Mouse (Mus musculus): Measurements from ENCODE around the gene Mfn1. TPM values are rescaled to one million over a fixed set of nuclear protein-coding genes. Genes with fewer than 3 reads are reported as not detected.

Mfn1 gene
- total RNA-seq (2012; rRNA removed): 16.6 and 18.1 TPM in 2 replicates
- total RNA-seq (2014; rRNA removed): 25.6 and 37.0 TPM in 2 replicates
- polyA plus RNA-seq (2012; ENCODE audit: insufficient read length, low read depth): 27.4 and 43.8 TPM in 2 replicates

DNA sequence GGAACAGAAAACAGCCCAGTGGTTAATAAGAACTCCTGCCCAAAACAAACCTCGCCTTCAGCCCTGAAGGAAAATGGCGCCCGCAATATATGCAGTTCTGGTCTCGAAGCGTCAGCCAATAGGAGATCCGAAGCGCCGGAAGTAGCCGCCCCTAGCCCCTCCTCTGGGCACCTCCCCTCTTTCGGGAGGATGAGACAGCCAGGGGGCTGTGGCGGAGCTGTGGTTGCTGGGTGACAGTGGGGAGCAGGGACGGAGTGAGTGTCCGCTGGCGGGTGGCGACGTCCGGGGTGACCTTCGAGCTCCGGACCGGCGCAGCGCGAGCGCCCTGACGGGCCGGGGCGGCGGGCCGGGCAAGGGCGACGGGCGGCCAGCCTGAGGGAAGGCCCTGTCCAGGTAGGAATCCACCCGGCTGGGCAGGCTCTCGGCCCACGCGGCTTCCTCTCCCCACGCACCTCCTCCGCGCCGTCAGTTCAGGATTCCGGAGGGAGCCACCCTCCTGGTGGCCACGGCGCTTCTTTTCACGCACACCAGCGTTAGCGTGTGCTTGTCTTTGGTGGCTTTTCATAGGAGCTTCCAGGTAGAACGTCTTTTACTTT, at the start of gene Mfn1:
Mfn1 (plus strand) TSS at position 163 of the 596 bp plus-strand sequence.
- in situ Hi-C loops (cut with MboI; ENCODE audit: low pct_ligation_motif_present, low pct_unique_long_range_greater_than_20kb, low sequenced_read_pairs) (loop anchor here (10.0 kb wide), 1 partner anchor 175 kb away; the partner anchor contains the start of gene Actl6a), dilution Hi-C loops (cut with MboI; ENCODE audit: extremely low pct_ligation_motif_present, extremely low pct_unique_long_range_greater_than_20kb, low sequenced_read_pairs) (no loop called here)
- peak; percentile 96 for DNase-seq (ENCODE audit: extremely low read depth)
- Histone ChIP-seq H3K4me2 (ENCODE audit: insufficient read depth, low read depth, poor library complexity, severe bottlenecking) (peak within 1 kb of the TSS; percentile 85), H3K79me2 (replicated peaks; ENCODE audit: control insufficient read depth, extremely low read depth, insufficient read depth, poor library complexity, severe bottlenecking) (no peaks in the 10 kb centered on the region), H3K27me3 (replicated peaks) (no peaks in the 10 kb centered on the region), H3K9me3 (replicated peaks; ENCODE audit: low read length) (peaks cover 10% of the 10 kb centered on the region), H3K9ac (ENCODE audit: insufficient read depth, low read depth) (peak within 1 kb of the TSS; percentile 42), H3K4me1 (ENCODE audit: control insufficient read depth in 1 of 2, insufficient read depth in 2 of 2) (peaks cover 2 to 6% of the 10 kb centered on the region in 2 experiments; a peak in 3 of 4 replicates), H3K27ac (ENCODE audit: insufficient read depth, low read depth) (no peak within 1 kb of the TSS), H3K4me3 (replicated peaks in 1 of 3; ENCODE audit: low read depth in 2 of 3, low read length in 2 of 3, poor library complexity in 1 of 3) (peak within 1 kb of the TSS; percentile 70 to 90 (median 87)), H3K36me3 (replicated peaks in 1 of 2; ENCODE audit: control insufficient read depth in 1 of 2, insufficient read depth in 1 of 2, low read length in 1 of 2) (peaks cover 6 to 26% of the 10 kb centered on the region in 2 experiments)
- peak; percentile 91 for TF ChIP-seq TBP (conservative IDR thresholded peaks at IDR 0.05; ENCODE audit: low read depth, low read length)
- peak; percentile 75; the same call in 1 of the 2 replicates for TF ChIP-seq SIN3A (IDR thresholded peaks at IDR 0.05; ENCODE audit: low read length)
- TF ChIP-seq TCF12 (IDR thresholded peaks at IDR 0.05; ENCODE audit: low read depth, low read length): peak; percentile 52; the same call in 1 of the 2 replicates
- TF ChIP-seq CHD2 (IDR thresholded peaks at IDR 0.05; ENCODE audit: low read length): no peak; the same call in none of the 2 replicates
- TF ChIP-seq NRF1 (IDR thresholded peaks at IDR 0.05; ENCODE audit: low read depth, low read length): peak; percentile 48
- TF ChIP-seq POLR2A (IDR thresholded peaks at IDR 0.05; ENCODE audit: low read depth, low read length): peak; percentile 76
- peak; percentile 21; the same call in 1 of the 2 replicates for TF ChIP-seq MEF2A (IDR thresholded peaks at IDR 0.05; ENCODE audit: borderline replicate concordance, low read depth, low read length)
- TF ChIP-seq MAZ (IDR thresholded peaks at IDR 0.05; ENCODE audit: low read depth, low read length): peak; percentile 69; the same call in 1 of the 2 replicates
- TF ChIP-seq NELFE (IDR thresholded peaks at IDR 0.05; ENCODE audit: low read depth, low read length): peak; percentile 56
- no peak for TF ChIP-seq ZMIZ1 (IDR thresholded peaks at IDR 0.05; ENCODE audit: low read depth, low read length)
- peak; percentile 90 for TF ChIP-seq HCFC1 (IDR thresholded peaks at IDR 0.05; ENCODE audit: low read depth, low read length)
- peak; percentile 34; the same call in 1 of the 2 replicates for TF ChIP-seq E2F4 (IDR thresholded peaks at IDR 0.05; ENCODE audit: insufficient replicate concordance, low read depth, low read length)
- TF ChIP-seq MAX (IDR thresholded peaks at IDR 0.05; ENCODE audit: low read length): no peak
- peak; percentile 69 for TF ChIP-seq MXI1 (IDR thresholded peaks at IDR 0.05; ENCODE audit: low read depth, low read length)
- peak; percentile 76 for TF ChIP-seq ELF1 (IDR thresholded peaks at IDR 0.05; ENCODE audit: low read depth, low read length)
- TF ChIP-seq RCOR1 (conservative IDR thresholded peaks at IDR 0.05; ENCODE audit: low read depth, low read length): no peak

DNA sequence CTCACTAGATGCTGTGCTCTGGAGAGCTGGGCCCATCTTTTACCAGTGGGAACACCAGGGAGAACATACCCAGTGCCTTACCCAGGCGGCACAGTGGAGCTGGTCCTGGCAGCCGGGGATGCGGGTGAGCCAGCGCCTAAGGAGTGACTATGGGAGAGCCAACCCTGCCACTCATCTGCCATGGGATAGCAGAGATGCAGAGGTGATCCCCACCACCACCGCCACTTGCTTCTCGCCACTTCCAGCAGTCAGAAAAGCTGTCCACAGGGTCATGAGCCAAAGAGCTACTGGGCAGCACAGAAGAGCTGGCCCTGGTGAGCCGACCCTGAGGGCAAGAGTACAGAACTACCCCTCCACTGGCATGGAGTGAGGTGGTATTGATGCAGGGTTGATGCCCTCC, 49.3 kb upstream of the Mfn1 start:
- no peak overlapping the region for H3K27ac ChIP-seq (ENCODE audit: insufficient read depth, low read depth)
- no peak overlapping the region for H3K4me3 ChIP-seq (replicated peaks in 1 of 3; ENCODE audit: low read depth in 2 of 3, low read length in 2 of 3, poor library complexity in 1 of 3)
- no peak overlapping the region for H3K9ac ChIP-seq (ENCODE audit: insufficient read depth, low read depth)
- TF ChIP-seq POLR2AphosphoS2 (IDR thresholded peaks at IDR 0.05; ENCODE audit: low read depth, low read length) (no peak), CHD2 (IDR thresholded peaks at IDR 0.05; ENCODE audit: low read length) (no peak), JUND (conservative IDR thresholded peaks at IDR 0.05; ENCODE audit: low read depth, low read length) (no peak), UBTF (IDR thresholded peaks at IDR 0.05; ENCODE audit: low read depth, low read length) (no peak), USF2 (conservative IDR thresholded peaks at IDR 0.05; ENCODE audit: low read depth, low read length) (no peak), MAX (IDR thresholded peaks at IDR 0.05; ENCODE audit: low read length) (no peak), E2F4 (IDR thresholded peaks at IDR 0.05; ENCODE audit: insufficient replicate concordance, low read depth, low read length) (no peak), MEF2A (IDR thresholded peaks at IDR 0.05; ENCODE audit: borderline replicate concordance, low read depth, low read length) (no peak), TBP (conservative IDR thresholded peaks at IDR 0.05; ENCODE audit: low read depth, low read length) (no peak), USF1 (IDR thresholded peaks at IDR 0.05; ENCODE audit: low read depth, low read length) (no peak), POLR2A (IDR thresholded peaks at IDR 0.05; ENCODE audit: low read depth, low read length) (no peak), NELFE (IDR thresholded peaks at IDR 0.05; ENCODE audit: low read depth, low read length) (no peak), MYC (IDR thresholded peaks at IDR 0.05; ENCODE audit: low read depth, low read length) (no peak), MXI1 (IDR thresholded peaks at IDR 0.05; ENCODE audit: low read depth, low read length) (no peak), BHLHE40 (IDR thresholded peaks at IDR 0.05; ENCODE audit: low read depth, low read length) (no peak), MAFK (IDR thresholded peaks at IDR 0.05; ENCODE audit: insufficient replicate concordance, low read length) (no peak), ZC3H11A (IDR thresholded peaks at IDR 0.05; ENCODE audit: low read depth, low read length) (no peak), EP300 (IDR thresholded peaks at IDR 0.05; ENCODE audit: low read length) (no peak), JUN (IDR thresholded peaks at IDR 0.05; ENCODE audit: insufficient read depth, low read depth, low read length) (no peak)
- no peaks in the 10 kb centered on the region for H3K79me2 ChIP-seq (replicated peaks; ENCODE audit: control insufficient read depth, extremely low read depth, insufficient read depth, poor library complexity, severe bottlenecking)
- peaks cover 0 to 6% of the 10 kb centered on the region in 2 experiments for H3K36me3 ChIP-seq (replicated peaks in 1 of 2; ENCODE audit: control insufficient read depth in 1 of 2, insufficient read depth in 1 of 2, low read length in 1 of 2)
- H3K9me3 ChIP-seq (replicated peaks; ENCODE audit: low read length): no peaks in the 10 kb centered on the region
- dilution Hi-C loops (cut with MboI; ENCODE audit: extremely low pct_ligation_motif_present, extremely low pct_unique_long_range_greater_than_20kb, low sequenced_read_pairs): no loop called here
- DNase-seq (ENCODE audit: extremely low read depth): no peak
- H3K27me3 ChIP-seq (replicated peaks): no peaks in the 10 kb centered on the region
- no peak overlapping the region for H3K4me2 ChIP-seq (ENCODE audit: insufficient read depth, low read depth, poor library complexity, severe bottlenecking)
- in situ Hi-C loops (cut with MboI; ENCODE audit: low pct_ligation_motif_present, low pct_unique_long_range_greater_than_20kb, low sequenced_read_pairs): no loop called here
- peaks cover 4 to 21% of the 10 kb centered on the region in 2 experiments for H3K4me1 ChIP-seq (ENCODE audit: control insufficient read depth in 1 of 2, insufficient read depth in 2 of 2)

All from CH12.LX (cell line).